Mouse (Mus musculus): ENCODE measurements around the gene Vmn2r114. TPM values are rescaled to one million over a fixed set of nuclear protein-coding genes. Genes with fewer than 3 reads are reported as not detected.
"Not testable (repeated sequence)": the region's sequence is repeated elsewhere in the genome, so short reads cannot be mapped to it uniquely, and the experiment has no call there.

The Vmn2r114 gene
- not detected in 2 replicates for polyA plus RNA-seq (2014; fragmentation: Nextera tagmentation; extraction: Ambion mirVana)

DNA sequence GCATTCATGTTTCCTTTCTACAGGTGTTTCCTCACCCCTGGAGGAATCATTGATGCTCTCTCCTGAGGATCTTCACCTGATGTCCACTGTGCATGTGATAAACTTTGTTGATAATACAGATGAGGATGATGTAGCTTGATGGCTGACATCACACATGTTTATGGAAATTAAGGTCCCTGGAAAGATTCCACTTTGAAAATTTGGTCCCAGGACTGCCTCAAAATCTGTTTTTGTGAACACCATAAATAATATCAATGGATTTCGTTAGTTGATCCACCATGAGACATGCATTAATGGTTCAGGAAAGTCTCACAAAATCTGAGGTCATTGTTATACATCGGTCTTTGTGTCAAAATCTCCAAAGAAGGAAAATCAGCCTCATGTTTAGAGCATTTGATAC, at the start of gene Vmn2r114:
Gene Vmn2r114, minus strand, starts transcription at position 101 of the 400 bp plus-strand sequence.
- H3K9ac ChIP-seq; ATAC-seq (ENCODE audit: insufficient read depth); H3K4me2 ChIP-seq; H3K36me3 ChIP-seq (ENCODE audit: insufficient read depth); H3K27me3 ChIP-seq (ENCODE audit: insufficient read depth, low read length); DNase-seq; H3K4me1 ChIP-seq (ENCODE audit: insufficient read depth); H3K9me3 ChIP-seq (ENCODE audit: low read depth, low read length); H3K27ac ChIP-seq (ENCODE audit: low read depth); H3K4me3 ChIP-seq (ENCODE audit: low read depth, low read length): not testable (repeated sequence)
- WGBS: 69% methylated on average over 2 of the region's 2 CpGs

DNA sequence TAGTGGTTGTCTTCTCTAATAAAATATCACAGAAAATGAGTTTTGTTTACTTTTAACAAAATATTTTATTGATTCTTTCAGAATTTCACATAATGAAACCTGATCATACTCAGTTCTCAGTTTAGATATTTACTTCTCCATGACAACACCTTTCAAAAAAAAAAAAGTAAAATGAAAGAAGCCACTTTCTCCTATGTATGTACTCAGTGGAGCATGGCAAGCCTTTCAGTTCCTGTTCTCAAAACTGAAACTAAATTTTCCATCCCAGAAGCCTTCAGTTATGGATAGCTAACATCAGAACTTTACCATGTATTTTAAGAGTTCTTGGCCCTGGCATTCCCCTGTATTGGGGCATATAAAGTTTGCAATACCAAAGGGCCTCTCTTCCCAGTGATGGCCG, 39.3 kb upstream of the Vmn2r114 start:
- H3K27me3 ChIP-seq (ENCODE audit: insufficient read depth, low read length): no peaks in the 10 kb centered on the region
- TF ChIP-seq CTCF (IDR thresholded peaks at IDR 0.05; ENCODE audit: low read depth): no peak
- no peak overlapping the region for H3K4me3 ChIP-seq (ENCODE audit: low read depth, low read length)
- 53% methylated on average over 1 of the region's 1 CpGs for WGBS
- no peaks in the 10 kb centered on the region for H3K9me3 ChIP-seq (ENCODE audit: low read depth, low read length)
- DNase-seq: no peak
- no peak overlapping the region for H3K4me2 ChIP-seq
- no peak for ATAC-seq (ENCODE audit: insufficient read depth)
- no peaks in the 10 kb centered on the region for H3K36me3 ChIP-seq (ENCODE audit: insufficient read depth)
- H3K27ac ChIP-seq (ENCODE audit: low read depth): no peak overlapping the region
- H3K4me1 ChIP-seq (ENCODE audit: insufficient read depth): no peaks in the 10 kb centered on the region
- no peak overlapping the region for H3K9ac ChIP-seq

DNA sequence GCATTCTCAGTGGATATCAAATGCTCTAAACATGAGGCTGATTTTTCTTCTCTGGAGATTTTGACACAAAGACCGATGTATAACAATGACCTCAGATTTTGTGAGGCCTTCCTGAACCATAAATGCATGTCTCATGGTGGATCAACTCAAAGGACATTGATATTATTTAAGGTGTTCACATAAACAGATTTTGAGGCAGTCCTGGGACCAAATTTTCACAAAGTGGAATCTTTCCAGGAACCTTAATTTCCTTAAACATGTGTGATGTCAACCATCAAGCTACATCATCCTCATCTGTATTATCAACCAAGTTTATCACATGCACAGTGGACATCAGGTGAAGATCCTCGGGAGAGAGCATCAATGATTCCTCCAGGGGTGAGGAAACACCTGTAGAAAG, 31.1 kb upstream of the Vmn2r114 start, which contains the start of gene Vmn2r115:
Gene Vmn2r115, plus strand, starts transcription at position 301 of the 400 bp plus-strand sequence.
- WGBS: 57% methylated on average over 2 of the region's 2 CpGs
- H3K27ac ChIP-seq (ENCODE audit: low read depth); H3K36me3 ChIP-seq (ENCODE audit: insufficient read depth); H3K4me2 ChIP-seq; H3K27me3 ChIP-seq (ENCODE audit: insufficient read depth, low read length); H3K4me1 ChIP-seq (ENCODE audit: insufficient read depth); H3K9ac ChIP-seq; DNase-seq; H3K9me3 ChIP-seq (ENCODE audit: low read depth, low read length); ATAC-seq (ENCODE audit: insufficient read depth); H3K4me3 ChIP-seq (ENCODE audit: low read depth, low read length): not testable (repeated sequence)

DNA sequence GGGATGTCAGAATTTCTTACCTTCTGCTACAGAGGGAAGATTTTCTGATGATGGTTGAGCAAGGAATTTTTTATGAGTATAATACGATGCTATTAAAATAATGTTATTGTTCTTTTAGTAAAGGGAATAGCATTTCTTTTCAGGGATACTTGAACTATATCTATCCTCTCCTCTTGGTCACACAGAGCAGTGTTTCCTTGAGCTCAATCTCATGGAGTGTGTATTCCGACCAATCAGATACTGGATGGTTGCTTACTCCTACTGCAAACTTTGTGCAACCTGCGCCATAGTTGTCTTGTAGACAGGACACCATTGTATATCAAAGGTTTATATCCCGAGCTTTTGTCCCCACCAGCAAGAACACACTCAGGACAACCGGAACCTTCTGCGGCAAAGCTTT, 18.3 kb upstream of the Vmn2r114 start:
- no peak for ATAC-seq (ENCODE audit: insufficient read depth)
- no peak overlapping the region for H3K9ac ChIP-seq
- no peaks in the 10 kb centered on the region for H3K4me1 ChIP-seq (ENCODE audit: insufficient read depth)
- TF ChIP-seq CTCF (IDR thresholded peaks at IDR 0.05; ENCODE audit: low read depth): no peak
- DNase-seq: no peak
- no peaks in the 10 kb centered on the region for H3K9me3 ChIP-seq (ENCODE audit: low read depth, low read length)
- H3K27me3 ChIP-seq (ENCODE audit: insufficient read depth, low read length): no peaks in the 10 kb centered on the region
- no peak overlapping the region for H3K4me3 ChIP-seq (ENCODE audit: low read depth, low read length)
- H3K36me3 ChIP-seq (ENCODE audit: insufficient read depth): no peaks in the 10 kb centered on the region
- 73% methylated on average over 6 of the region's 6 CpGs for WGBS
- no peak overlapping the region for H3K4me2 ChIP-seq
- no peak overlapping the region for H3K27ac ChIP-seq (ENCODE audit: low read depth)

Other genes with a start within 250 kb of the Vmn2r114 start
- 14.9 and 16.6 TPM in 2 replicates for gene Zfp40, start 119.3 kb downstream of the Vmn2r114 start, polyA plus RNA-seq (2014; fragmentation: Nextera tagmentation; extraction: Ambion mirVana)
- not detected in 2 replicates for gene Vmn2r115, start 31.2 kb upstream of the Vmn2r114 start, polyA plus RNA-seq (2014; fragmentation: Nextera tagmentation; extraction: Ambion mirVana)
- gene Vmn2r116, start 72.1 kb upstream of the Vmn2r114 start, polyA plus RNA-seq (2014; fragmentation: Nextera tagmentation; extraction: Ambion mirVana): not detected in 2 replicates
- not detected in 2 replicates for gene Vmn2r117, start 167.2 kb upstream of the Vmn2r114 start, polyA plus RNA-seq (2014; fragmentation: Nextera tagmentation; extraction: Ambion mirVana)

Measured in lung, embryonic 14.5 days (tissue).